Mouse (Mus musculus) adrenal gland, postnatal 10 days (tissue): ENCODE measurements around the gene Peli1. TPM values are rescaled to one million over a fixed set of nuclear protein-coding genes. Genes with fewer than 3 reads are reported as not detected.

Experiments used
- DNase-seq: peaks from one replicate; pipeline ENCODE4 v3.0.0; 2021; ENCODE audit warnings: mixed read lengths
- total RNA-seq, 2 experiments: library from RNA; stranded (reverse); gene quantifications; 2 replicates each; pipeline ENCODE4 v1.2.3; 2021

Gene Peli1
- total RNA-seq, 2 experiments from 2014 or later, result 21.1 to 21.2 TPM

- DNase-seq, result no peak
These were observed 103.8 kb downstream of the Peli1 start for GRCm38 (mm10) chr11:21194851-21195250.

Other genes starting within 250 kb of the Peli1 start
- 10 to 100 TPM; 29.9 to 39.0 TPM for gene Vps54, start 148.0 kb downstream of the Peli1 start, total RNA-seq